Mouse (Mus musculus): ENCODE results near the gene Zrsr1. TPM values are rescaled to one million over a fixed set of nuclear protein-coding genes. Genes with fewer than 3 reads are reported as not detected.

Zrsr1 gene
- 29.4 and 32.5 TPM in 2 replicates for polyA plus RNA-seq (2012; ENCODE audit: insufficient read depth, insufficient read length, missing spikeins)

- Histone ChIP-seq H3K4me1 (ENCODE audit: control insufficient read depth, insufficient read depth, insufficient read length, low read length) (peaks cover 6% of the 10 kb centered on the region; the same call in 1 of the 2 replicates), H3K27ac (replicated peaks; ENCODE audit: low read depth, low read length) (peak within 1 kb of the TSS; percentile 98), H3K4me3 (ENCODE audit: insufficient read depth, low read depth, low read length) (peak within 1 kb of the TSS; percentile 84)
Observed at GRCm38 (mm10) chr11:22971835-22972709, at the start of gene Zrsr1. Gene Zrsr1, plus strand, starts transcription at chr11:22972005.

- H3K4me3 ChIP-seq (ENCODE audit: insufficient read depth, low read depth, low read length): no peak overlapping the region
- no peak overlapping the region for H3K27ac ChIP-seq (replicated peaks; ENCODE audit: low read depth, low read length)
- H3K4me1 ChIP-seq (ENCODE audit: control insufficient read depth, insufficient read depth, insufficient read length, low read length): no peaks in the 10 kb centered on the region
Observed at GRCm38 (mm10) chr11:22922546-22922945, 49.3 kb upstream of the Zrsr1 start.

- H3K27ac ChIP-seq (replicated peaks; ENCODE audit: low read depth, low read length): no peak overlapping the region
Observed at GRCm38 (mm10) chr11:22923606-22924005, 48.2 kb upstream of the Zrsr1 start.

GRCm38 (mm10) chr11:22928586-22929169 lies 43.1 kb upstream of the Zrsr1 start:
- H3K27ac ChIP-seq (replicated peaks; ENCODE audit: low read depth, low read length): no peak overlapping the region
- no peak overlapping the region for H3K4me3 ChIP-seq (ENCODE audit: insufficient read depth, low read depth, low read length)

More at GRCm38 (mm10) chr11:22923606-22924005, 48.2 kb upstream of the Zrsr1 start:
- Histone ChIP-seq H3K4me1 (ENCODE audit: control insufficient read depth, insufficient read depth, insufficient read length, low read length) (peaks cover 5% of the 10 kb centered on the region; the same call in 1 of the 2 replicates), H3K4me3 (ENCODE audit: insufficient read depth, low read depth, low read length) (no peak overlapping the region)

GRCm38 (mm10) chr11:22930129-22930528 lies 41.7 kb upstream of the Zrsr1 start:
- no peak overlapping the region for H3K4me3 ChIP-seq (ENCODE audit: insufficient read depth, low read depth, low read length)
- H3K27ac ChIP-seq (replicated peaks; ENCODE audit: low read depth, low read length): no peak overlapping the region
- H3K4me1 ChIP-seq (ENCODE audit: control insufficient read depth, insufficient read depth, insufficient read length, low read length): peaks cover 7% of the 10 kb centered on the region; the same call in 1 of the 2 replicates

More at GRCm38 (mm10) chr11:22928586-22929169, 43.1 kb upstream of the Zrsr1 start:
- H3K4me1 ChIP-seq (ENCODE audit: control insufficient read depth, insufficient read depth, insufficient read length, low read length): peaks cover 7% of the 10 kb centered on the region; the same call in 1 of the 2 replicates

- Histone ChIP-seq H3K27ac (replicated peaks; ENCODE audit: low read depth, low read length) (no peak overlapping the region), H3K4me1 (ENCODE audit: control insufficient read depth, insufficient read depth, insufficient read length, low read length) (peaks cover 7% of the 10 kb centered on the region; the same call in 1 of the 2 replicates), H3K4me3 (ENCODE audit: insufficient read depth, low read depth, low read length) (no peak overlapping the region)
Observed at GRCm38 (mm10) chr11:22931320-22931905, 40.4 kb upstream of the Zrsr1 start.

GRCm38 (mm10) chr11:22932167-22932566 lies 39.6 kb upstream of the Zrsr1 start:
- no peak overlapping the region for H3K27ac ChIP-seq (replicated peaks; ENCODE audit: low read depth, low read length)
- no peak overlapping the region for H3K4me3 ChIP-seq (ENCODE audit: insufficient read depth, low read depth, low read length)
- H3K4me1 ChIP-seq (ENCODE audit: control insufficient read depth, insufficient read depth, insufficient read length, low read length): peaks cover 7% of the 10 kb centered on the region; the same call in 1 of the 2 replicates

GRCm38 (mm10) chr11:22936446-22937125 lies 35.2 kb upstream of the Zrsr1 start:
- no peak overlapping the region for H3K4me3 ChIP-seq (ENCODE audit: insufficient read depth, low read depth, low read length)
- H3K27ac ChIP-seq (replicated peaks; ENCODE audit: low read depth, low read length): no peak overlapping the region
- 0 out of 2 replicates have a peak, but pooled peaks cover 2% of the 10 kb centered on the region for H3K4me1 ChIP-seq (ENCODE audit: control insufficient read depth, insufficient read depth, insufficient read length, low read length)

- Histone ChIP-seq H3K4me3 (ENCODE audit: insufficient read depth, low read depth, low read length) (no peak overlapping the region), H3K4me1 (ENCODE audit: control insufficient read depth, insufficient read depth, insufficient read length, low read length) (0 out of 2 replicates have a peak, but pooled peaks cover 2% of the 10 kb centered on the region), H3K27ac (replicated peaks; ENCODE audit: low read depth, low read length) (no peak overlapping the region)
Observed at GRCm38 (mm10) chr11:22937716-22938316, 34.0 kb upstream of the Zrsr1 start.

- Histone ChIP-seq H3K27ac (replicated peaks; ENCODE audit: low read depth, low read length) (no peak overlapping the region), H3K4me1 (ENCODE audit: control insufficient read depth, insufficient read depth, insufficient read length, low read length) (0 out of 2 replicates have a peak, but pooled peaks cover 2% of the 10 kb centered on the region), H3K4me3 (ENCODE audit: insufficient read depth, low read depth, low read length) (no peak overlapping the region)
Observed at GRCm38 (mm10) chr11:22938983-22939382, 32.8 kb upstream of the Zrsr1 start.

- Histone ChIP-seq H3K27ac (replicated peaks; ENCODE audit: low read depth, low read length) (no peak overlapping the region), H3K4me3 (ENCODE audit: insufficient read depth, low read depth, low read length) (no peak overlapping the region), H3K4me1 (ENCODE audit: control insufficient read depth, insufficient read depth, insufficient read length, low read length) (no peaks in the 10 kb centered on the region)
Observed at GRCm38 (mm10) chr11:22949101-22949500, 22.7 kb upstream of the Zrsr1 start.

GRCm38 (mm10) chr11:22950131-22950530 lies 21.7 kb upstream of the Zrsr1 start:
- H3K4me1 ChIP-seq (ENCODE audit: control insufficient read depth, insufficient read depth, insufficient read length, low read length): no peaks in the 10 kb centered on the region
- H3K27ac ChIP-seq (replicated peaks; ENCODE audit: low read depth, low read length): no peak overlapping the region
- no peak overlapping the region for H3K4me3 ChIP-seq (ENCODE audit: insufficient read depth, low read depth, low read length)

- H3K27ac ChIP-seq (replicated peaks; ENCODE audit: low read depth, low read length): no peak overlapping the region
- no peak overlapping the region for H3K4me3 ChIP-seq (ENCODE audit: insufficient read depth, low read depth, low read length)
- no peaks in the 10 kb centered on the region for H3K4me1 ChIP-seq (ENCODE audit: control insufficient read depth, insufficient read depth, insufficient read length, low read length)
Observed at GRCm38 (mm10) chr11:22952668-22953067, 19.1 kb upstream of the Zrsr1 start.

- Histone ChIP-seq H3K4me3 (ENCODE audit: insufficient read depth, low read depth, low read length) (no peak overlapping the region), H3K4me1 (ENCODE audit: control insufficient read depth, insufficient read depth, insufficient read length, low read length) (no peaks in the 10 kb centered on the region), H3K27ac (replicated peaks; ENCODE audit: low read depth, low read length) (no peak overlapping the region)
Observed at GRCm38 (mm10) chr11:22956346-22956745, 15.5 kb upstream of the Zrsr1 start.
